Mouse (Mus musculus) hindbrain, embryonic 13.5 days (tissue): Measurements from ENCODE around the gene Dnase2b. TPM values are rescaled to one million over a fixed set of nuclear protein-coding genes. Genes with fewer than 3 reads are reported as not detected.

Experiments used
- ATAC-seq: fragments of 200-750 bp; cut with Nextera tagmentation; 2 replicates; pipeline ENCODE4 v1.8.0; 2017; ENCODE audit warnings: moderate TSS enrichment; ENCODE audit not compliant: low FRiP score
- H3K27ac ChIP-seq: fragments of 300-500 bp; sonication (generic); 2 replicates; pipeline ENCODE4 v1.5.1; 2015; ENCODE audit warnings: inconsistent platforms, mild to moderate bottlenecking, moderate library complexity
- H3K27me3 ChIP-seq: fragments of 300-500 bp; sonication (generic); 2 replicates; pipeline ENCODE4 v1.6.1; 2015; ENCODE audit warnings: mild to moderate bottlenecking, inconsistent platforms
- H3K36me3 ChIP-seq: fragments of 300-500 bp; sonication (generic); 2 replicates; pipeline ENCODE4 v1.6.1; 2015; ENCODE audit warnings: mild to moderate bottlenecking, inconsistent platforms
- H3K4me1 ChIP-seq: fragments of 300-500 bp; sonication (generic); replicated peaks from 2 replicates; pipeline ENCODE4 v1.6.1; 2015; ENCODE audit warnings: inconsistent platforms
- H3K4me2 ChIP-seq: fragments of 300-500 bp; sonication (generic); 2 replicates; pipeline ENCODE4 v1.6.1; 2015; ENCODE audit warnings: inconsistent platforms, mild to moderate bottlenecking, moderate library complexity
- H3K4me3 ChIP-seq: fragments of 300-500 bp; sonication (generic); 2 replicates; pipeline ENCODE4 v1.5.1; 2015; ENCODE audit warnings: mild to moderate bottlenecking, inconsistent platforms
- H3K9ac ChIP-seq: fragments of 300-500 bp; sonication (generic); 2 replicates; pipeline ENCODE4 v1.6.1; 2015; ENCODE audit warnings: mild to moderate bottlenecking, inconsistent platforms
- H3K9me3 ChIP-seq: fragments of 300-500 bp; sonication (generic); 2 replicates; pipeline ENCODE4 v1.6.1; 2016; ENCODE audit warnings: inconsistent platforms
- WGBS: fragments of 180-500 bp; shearing (Covaris S2); methylation state at CpG from one replicate; pipeline ENCODE4 v1.1.7; 2015; 5-methylcytosine and 5-hydroxymethylcytosine counted together
- polyA plus RNA-seq: library from polyadenylated mRNA; unstranded; fragments of >200 nt; fragmentation: Nextera tagmentation; extraction: Ambion mirVana; gene quantifications from 2 replicates; pipeline ENCODE4 v1.2.1, GENCODE M21; 2015

Dnase2b gene
- polyA plus RNA-seq, 1 experiment from 2014 or later, result not detected

- Histone ChIP-seq H3K9me3 (no peaks in the 10 kb centered on the region), H3K36me3 (no peaks in the 10 kb centered on the region), H3K27me3 (no peaks in the 10 kb centered on the region), H3K4me3 (no peak overlapping the region), H3K4me2 (no peak overlapping the region), H3K4me1 (peaks cover 3% of the 10 kb centered on the region; the same call in 1 of the 2 replicates), H3K27ac (no peak overlapping the region), H3K9ac (no peak overlapping the region)
- no peak for ATAC-seq
- 91% methylated on average over 7 of the region's 7 CpGs for WGBS
Measured at GRCm38 (mm10) chr3:146562936-146563335, 52.5 kb downstream of the Dnase2b start.

- Histone ChIP-seq H3K27ac (no peak overlapping the region), H3K4me2 (no peak overlapping the region), H3K4me1 (no peaks in the 10 kb centered on the region), H3K36me3 (no peaks in the 10 kb centered on the region), H3K27me3 (no peaks in the 10 kb centered on the region), H3K4me3 (no peak overlapping the region), H3K9ac (no peak overlapping the region), H3K9me3 (no peaks in the 10 kb centered on the region)
- WGBS, result 90% methylated on average over 6 of the region's 6 CpGs
- no peak for ATAC-seq
Measured at GRCm38 (mm10) chr3:146557507-146557906, 57.9 kb downstream of the Dnase2b start.

DNA sequence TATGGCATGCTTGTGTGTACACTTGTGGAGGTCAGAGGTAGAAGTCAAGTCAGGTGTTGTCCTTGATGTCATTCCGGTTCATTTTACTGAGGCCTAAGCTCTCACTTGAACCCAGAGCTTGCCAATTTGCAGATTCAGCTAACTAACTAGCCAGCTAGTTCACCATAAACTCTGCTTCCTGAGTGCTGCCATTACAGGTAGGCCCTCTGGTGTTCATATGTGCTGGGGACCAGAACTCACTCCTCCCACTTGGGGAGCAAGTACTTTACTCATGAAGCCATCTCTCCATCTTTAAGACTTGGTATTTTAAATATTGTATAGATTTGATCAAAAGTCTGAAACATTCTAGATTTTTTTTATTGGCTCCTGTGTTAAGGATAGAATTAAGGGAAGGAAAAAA, 58.8 kb downstream of the Dnase2b start:
- WGBS, result 90% methylated on average over 1 of the region's 1 CpGs
- no peaks in the 10 kb centered on the region for H3K4me1 ChIP-seq
- no peaks in the 10 kb centered on the region for H3K27me3 ChIP-seq
- no peak for ATAC-seq
- no peak overlapping the region for H3K4me3 ChIP-seq
- H3K27ac ChIP-seq, result no peak overlapping the region
- H3K9ac ChIP-seq, result no peak overlapping the region
- H3K9me3 ChIP-seq, result no peaks in the 10 kb centered on the region
- H3K36me3 ChIP-seq, result no peaks in the 10 kb centered on the region
- H3K4me2 ChIP-seq, result no peak overlapping the region

GRCm38 (mm10) chr3:146554816-146555215, 60.6 kb downstream of the Dnase2b start:
- Histone ChIP-seq H3K4me2 (no peak overlapping the region), H3K4me3 (no peak overlapping the region), H3K27ac (no peak overlapping the region), H3K4me1 (no peaks in the 10 kb centered on the region), H3K9ac (no peak overlapping the region), H3K9me3 (no peaks in the 10 kb centered on the region), H3K36me3 (no peaks in the 10 kb centered on the region), H3K27me3 (no peaks in the 10 kb centered on the region)
- 88% methylated on average over 7 of the region's 7 CpGs for WGBS
- ATAC-seq, result no peak

DNA sequence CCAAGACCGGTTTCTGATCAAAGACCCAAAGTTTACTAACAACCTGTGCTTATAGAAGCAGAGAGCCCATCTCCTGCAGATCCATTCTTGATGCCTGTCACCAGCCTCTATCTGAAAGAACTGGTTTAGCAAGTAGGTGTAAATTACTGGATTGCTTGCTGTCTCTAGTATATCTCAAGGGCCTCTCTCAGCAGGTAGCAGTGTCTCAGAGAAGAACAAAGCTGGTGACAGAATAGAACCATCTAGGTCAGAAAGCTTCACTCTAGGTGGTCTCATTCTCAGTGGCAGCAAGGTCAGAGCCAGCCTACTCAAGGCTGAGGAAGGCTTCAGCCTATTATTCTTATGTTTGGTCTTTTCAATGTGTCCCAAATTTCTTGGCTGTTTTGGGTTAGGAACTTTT, 71.8 kb downstream of the Dnase2b start:
- H3K27me3 ChIP-seq, result no peaks in the 10 kb centered on the region
- H3K4me2 ChIP-seq, result no peak overlapping the region
- H3K4me1 ChIP-seq, result no peaks in the 10 kb centered on the region
- no peaks in the 10 kb centered on the region for H3K36me3 ChIP-seq
- no peak for ATAC-seq
- no peak overlapping the region for H3K4me3 ChIP-seq
- H3K9me3 ChIP-seq, result no peaks in the 10 kb centered on the region; the same call in 1 of the 2 replicates
- 21% methylated on average over 1 of the region's 1 CpGs for WGBS
- no peak overlapping the region for H3K9ac ChIP-seq
- H3K27ac ChIP-seq, result no peak overlapping the region

DNA sequence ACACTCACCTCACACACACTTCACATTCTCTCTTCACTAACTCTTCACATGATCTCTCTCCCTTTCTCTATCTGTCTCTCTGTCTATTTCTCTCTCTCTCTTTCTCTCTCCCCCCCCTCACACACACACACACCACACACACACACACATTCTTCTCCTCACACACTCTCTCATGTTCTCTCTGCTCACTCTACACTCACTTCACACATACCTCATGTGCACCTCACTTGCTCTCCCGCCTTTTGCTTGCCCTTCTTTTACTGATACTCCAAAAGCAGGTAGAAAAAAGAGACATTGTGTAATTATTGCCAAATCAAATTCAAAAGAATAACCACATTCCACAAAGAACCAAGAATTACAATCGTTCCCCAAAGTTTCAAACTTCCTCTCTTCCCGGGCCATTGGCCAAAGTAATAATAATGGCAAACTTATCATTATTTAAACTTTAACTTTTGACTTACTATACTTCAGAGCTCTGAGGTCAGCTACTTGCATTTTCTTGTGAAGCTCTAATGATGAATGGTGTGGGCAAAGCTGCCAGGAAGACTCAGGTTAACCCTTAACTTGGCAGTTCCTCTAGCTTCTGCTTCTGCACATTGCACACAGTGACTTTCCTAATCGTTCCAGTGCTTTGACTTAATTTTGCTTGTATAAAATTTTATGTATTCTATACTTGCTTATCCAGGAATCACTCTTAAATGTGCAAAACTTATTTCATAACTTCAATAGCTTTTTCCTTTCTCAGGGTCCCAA, 74.7 kb downstream of the Dnase2b start:
- no peaks in the 10 kb centered on the region; the same call in 1 of the 2 replicates for H3K9me3 ChIP-seq
- no peaks in the 10 kb centered on the region for H3K36me3 ChIP-seq
- H3K27me3 ChIP-seq, result no peaks in the 10 kb centered on the region
- H3K27ac ChIP-seq, result no peak overlapping the region
- no peaks in the 10 kb centered on the region for H3K4me1 ChIP-seq
- ATAC-seq, result no peak
- 88% methylated on average over 4 of the region's 4 CpGs for WGBS
- no peak overlapping the region for H3K4me3 ChIP-seq
- no peak overlapping the region for H3K9ac ChIP-seq
- no peak overlapping the region for H3K4me2 ChIP-seq

GRCm38 (mm10) chr3:146534986-146535385, 80.4 kb downstream of the Dnase2b start:
- 66% methylated on average over 6 of the region's 6 CpGs for WGBS

More at GRCm38 (mm10) chr3:146534986-146535385, 80.4 kb downstream of the Dnase2b start:
- Histone ChIP-seq H3K27ac (no peak overlapping the region), H3K4me3 (no peak overlapping the region), H3K9me3 (no peaks in the 10 kb centered on the region), H3K4me2 (no peak overlapping the region), H3K36me3 (no peaks in the 10 kb centered on the region), H3K9ac (no peak overlapping the region), H3K4me1 (no peaks in the 10 kb centered on the region), H3K27me3 (no peaks in the 10 kb centered on the region)
- no peak for ATAC-seq

Other genes starting within 250 kb of the Dnase2b start
- 13.3 and 14.4 TPM in 2 replicates for gene Ssx2ip, start 211.0 kb downstream of the Dnase2b start, polyA plus RNA-seq
- 4.6 and 5.1 TPM in 2 replicates for gene Ctbs, start 165.8 kb downstream of the Dnase2b start, polyA plus RNA-seq
- 6.4 and 7.5 TPM in 2 replicates for gene Spata1, start 115.8 kb downstream of the Dnase2b start, polyA plus RNA-seq
- 565 TPM in 2 replicates for gene Gng5, start 115.8 kb downstream of the Dnase2b start, polyA plus RNA-seq
- 48.9 and 49.6 TPM in 2 replicates for gene Rpf1, start 94.2 kb downstream of the Dnase2b start, polyA plus RNA-seq
- gene Uox, start 45.2 kb downstream of the Dnase2b start, polyA plus RNA-seq, result not detected in 2 replicates
- not detected in 2 replicates for gene 4930503B20Rik, start 35.7 kb upstream of the Dnase2b start, polyA plus RNA-seq
- gene Samd13, start 70.0 kb upstream of the Dnase2b start, polyA plus RNA-seq, result 0.23 and 0.44 TPM in 2 replicates
- gene Prkacb, start 197.4 kb upstream of the Dnase2b start, polyA plus RNA-seq, result 133 and 140 TPM in 2 replicates
- gene Ttll7, start 236.8 kb upstream of the Dnase2b start, polyA plus RNA-seq, result 9.5 and 9.7 TPM in 2 replicates